Mouse (Mus musculus): ENCODE results near the gene Nav1. TPM values are rescaled to one million over a fixed set of nuclear protein-coding genes. Genes with fewer than 3 reads are reported as not detected.

Gene Nav1
- polyA plus RNA-seq, 1 experiment: 16.3 TPM

DNA sequence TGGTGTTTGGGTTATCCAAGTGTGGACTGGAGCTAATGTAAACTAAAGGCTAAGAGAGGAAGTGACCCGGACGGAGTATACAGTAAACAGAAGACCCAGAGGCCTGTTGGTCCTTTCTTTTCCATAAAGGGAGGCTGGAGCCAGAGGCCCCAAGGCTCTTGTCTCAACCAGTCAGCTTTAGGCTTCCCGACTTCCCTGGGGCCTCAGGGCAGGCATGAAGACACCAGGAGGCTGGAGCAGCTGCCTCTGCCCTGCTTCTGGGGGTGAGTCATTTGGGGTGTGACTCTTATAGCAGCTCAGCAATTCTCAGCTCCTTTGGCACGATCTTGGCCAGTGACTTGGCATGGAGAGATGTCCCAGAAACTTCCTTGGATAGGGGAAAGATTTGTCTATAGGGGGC, 71.8 kb downstream of the Nav1 start:
- Histone ChIP-seq H3K36me3 (ENCODE audit: control insufficient read depth, insufficient read depth, low read length) (no peaks in the 10 kb centered on the region), H3K27me3 (ENCODE audit: control insufficient read depth, insufficient read depth, low read length) (no peaks in the 10 kb centered on the region), H3K27ac (ENCODE audit: insufficient read depth, low read length) (peak overlapping the region; percentile 7; the same call in 1 of the 2 replicates), H3K4me3 (ENCODE audit: extremely low read depth, insufficient read depth, insufficient read length) (no peak overlapping the region), H3K4me1 (ENCODE audit: control insufficient read depth, insufficient read depth, insufficient read length) (no peaks in the 10 kb centered on the region)
- WGBS: 73% methylated on average over 4 of the region's 4 CpGs
- TF ChIP-seq CTCF (IDR thresholded peaks at IDR 0.05; ENCODE audit: extremely low read depth, insufficient read depth, insufficient read length, insufficient replicate concordance) (no peak), POLR2A (IDR thresholded peaks at IDR 0.05; ENCODE audit: low read depth, low read length) (no peak)
- no peak for DNase-seq (ENCODE audit: low read depth in 1 of 2, low spot score in 2 of 2)

DNA sequence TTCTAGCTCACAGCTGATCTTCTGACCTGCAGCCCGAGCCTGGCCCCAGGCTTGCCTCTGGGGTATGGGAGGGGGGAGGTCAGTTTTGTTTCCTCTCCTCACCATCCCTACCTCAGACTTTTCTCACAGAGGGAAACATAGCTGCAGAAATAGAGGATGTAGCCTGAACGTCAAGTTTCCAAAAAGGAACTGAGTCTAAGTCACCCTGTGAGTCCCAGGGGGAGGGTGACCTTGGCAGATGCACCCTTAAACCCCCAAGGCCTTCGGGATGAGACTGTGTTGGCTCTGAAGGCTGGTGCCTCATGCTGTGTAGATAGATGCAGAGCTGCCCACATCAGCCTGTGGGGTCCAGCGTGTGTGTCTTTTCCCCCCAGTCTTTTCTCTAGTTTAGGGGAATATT, 72.3 kb downstream of the Nav1 start:
- no peaks in the 10 kb centered on the region for H3K27me3 ChIP-seq (ENCODE audit: control insufficient read depth, insufficient read depth, low read length)
- TF ChIP-seq CTCF (IDR thresholded peaks at IDR 0.05; ENCODE audit: extremely low read depth, insufficient read depth, insufficient read length, insufficient replicate concordance): no peak
- no peak for TF ChIP-seq POLR2A (IDR thresholded peaks at IDR 0.05; ENCODE audit: low read depth, low read length)
- no peaks in the 10 kb centered on the region for H3K36me3 ChIP-seq (ENCODE audit: control insufficient read depth, insufficient read depth, low read length)
- DNase-seq (ENCODE audit: low read depth in 1 of 2, low spot score in 2 of 2): no peak
- no peaks in the 10 kb centered on the region for H3K4me1 ChIP-seq (ENCODE audit: control insufficient read depth, insufficient read depth, insufficient read length)
- 0 out of 2 replicates have a peak overlapping the region, but pooled peaks have one; percentile 7 for H3K27ac ChIP-seq (ENCODE audit: insufficient read depth, low read length)
- H3K4me3 ChIP-seq (ENCODE audit: extremely low read depth, insufficient read depth, insufficient read length): no peak overlapping the region
- 44% methylated on average over 4 of the region's 4 CpGs for WGBS

DNA sequence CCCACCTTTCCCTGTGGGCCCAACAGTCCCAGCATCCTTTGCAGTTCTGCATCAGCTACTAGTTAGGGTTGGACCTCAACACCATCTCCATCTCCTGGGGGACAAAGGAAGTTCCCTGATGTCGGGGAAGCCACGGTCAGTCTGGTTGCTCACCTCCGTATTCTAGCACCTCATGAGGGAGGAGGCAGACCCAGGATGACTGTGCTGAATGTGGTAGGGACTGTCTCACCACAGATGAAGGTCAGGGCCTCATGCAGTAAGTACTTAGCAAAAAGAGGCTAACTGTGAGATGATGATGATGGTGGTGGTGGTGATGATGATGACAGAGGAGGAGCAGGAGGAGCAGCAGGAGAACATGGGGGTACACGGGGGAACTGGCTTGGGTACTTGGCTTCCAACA, 73.0 kb downstream of the Nav1 start:
- Histone ChIP-seq H3K27ac (ENCODE audit: insufficient read depth, low read length) (no peak overlapping the region), H3K27me3 (ENCODE audit: control insufficient read depth, insufficient read depth, low read length) (no peaks in the 10 kb centered on the region), H3K4me1 (ENCODE audit: control insufficient read depth, insufficient read depth, insufficient read length) (no peaks in the 10 kb centered on the region), H3K36me3 (ENCODE audit: control insufficient read depth, insufficient read depth, low read length) (no peaks in the 10 kb centered on the region), H3K4me3 (ENCODE audit: extremely low read depth, insufficient read depth, insufficient read length) (no peak overlapping the region)
- TF ChIP-seq POLR2A (IDR thresholded peaks at IDR 0.05; ENCODE audit: low read depth, low read length): no peak
- TF ChIP-seq CTCF (IDR thresholded peaks at IDR 0.05; ENCODE audit: extremely low read depth, insufficient read depth, insufficient read length, insufficient replicate concordance): no peak
- 78% methylated on average over 4 of the region's 4 CpGs for WGBS
- DNase-seq (ENCODE audit: low read depth in 1 of 2, low spot score in 2 of 2): no peak

DNA sequence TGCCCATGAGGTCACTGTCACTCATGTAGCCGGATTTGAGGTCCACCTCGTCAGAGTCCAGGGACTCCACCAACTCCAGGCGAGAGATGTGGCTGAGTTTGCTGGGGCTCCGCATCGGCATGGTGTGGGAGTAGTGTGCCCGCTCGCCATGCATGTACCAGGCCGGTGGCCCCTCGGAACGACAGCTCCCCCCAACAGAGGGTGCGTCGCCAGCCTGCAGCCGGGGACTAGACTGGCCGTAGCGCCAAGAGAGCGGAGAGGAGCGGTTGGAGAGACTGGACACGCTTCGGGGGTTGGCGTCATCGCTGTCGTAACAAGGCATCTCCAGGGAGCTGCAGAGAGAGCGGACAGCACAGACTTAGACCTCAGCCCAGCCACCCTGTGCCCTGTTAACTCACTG, 74.7 kb downstream of the Nav1 start:
- Histone ChIP-seq H3K27ac (ENCODE audit: insufficient read depth, low read length) (no peak overlapping the region), H3K27me3 (ENCODE audit: control insufficient read depth, insufficient read depth, low read length) (no peaks in the 10 kb centered on the region), H3K36me3 (ENCODE audit: control insufficient read depth, insufficient read depth, low read length) (no peaks in the 10 kb centered on the region), H3K4me1 (ENCODE audit: control insufficient read depth, insufficient read depth, insufficient read length) (no peaks in the 10 kb centered on the region), H3K4me3 (ENCODE audit: extremely low read depth, insufficient read depth, insufficient read length) (no peak overlapping the region)
- DNase-seq (ENCODE audit: low read depth in 1 of 2, low spot score in 2 of 2): no peak
- TF ChIP-seq POLR2A (IDR thresholded peaks at IDR 0.05; ENCODE audit: low read depth, low read length) (no peak), CTCF (IDR thresholded peaks at IDR 0.05; ENCODE audit: extremely low read depth, insufficient read depth, insufficient read length, insufficient replicate concordance) (no peak)
- WGBS: 97% methylated on average over 23 of the region's 23 CpGs

DNA sequence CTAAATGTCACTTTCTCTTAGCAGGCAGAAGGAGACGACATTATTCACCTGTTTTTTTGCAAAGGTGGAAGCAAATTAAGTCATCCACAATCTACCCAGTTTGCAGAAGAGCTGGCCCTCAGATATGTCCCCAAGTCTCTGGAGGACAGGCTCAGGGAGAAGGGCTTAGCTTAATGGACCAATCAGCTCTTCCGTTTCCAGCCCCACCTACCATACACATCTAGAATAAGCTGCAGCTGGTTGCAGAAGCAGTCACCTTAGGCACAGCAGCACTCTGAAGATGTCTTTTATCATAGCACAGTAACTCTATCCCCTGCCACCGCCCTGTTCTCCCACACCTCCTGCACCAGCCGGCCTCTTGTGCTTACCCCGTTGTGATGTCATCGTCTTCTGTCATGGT, 75.1 kb downstream of the Nav1 start:
- H3K36me3 ChIP-seq (ENCODE audit: control insufficient read depth, insufficient read depth, low read length): no peaks in the 10 kb centered on the region
- H3K4me1 ChIP-seq (ENCODE audit: control insufficient read depth, insufficient read depth, insufficient read length): no peaks in the 10 kb centered on the region
- H3K27ac ChIP-seq (ENCODE audit: insufficient read depth, low read length): no peak overlapping the region
- H3K27me3 ChIP-seq (ENCODE audit: control insufficient read depth, insufficient read depth, low read length): no peaks in the 10 kb centered on the region
- 88% methylated on average over 6 of the region's 6 CpGs for WGBS
- no peak overlapping the region for H3K4me3 ChIP-seq (ENCODE audit: extremely low read depth, insufficient read depth, insufficient read length)
- no peak for DNase-seq (ENCODE audit: low read depth in 1 of 2, low spot score in 2 of 2)
- TF ChIP-seq POLR2A (IDR thresholded peaks at IDR 0.05; ENCODE audit: low read depth, low read length) (no peak), CTCF (IDR thresholded peaks at IDR 0.05; ENCODE audit: extremely low read depth, insufficient read depth, insufficient read length, insufficient replicate concordance) (no peak)

DNA sequence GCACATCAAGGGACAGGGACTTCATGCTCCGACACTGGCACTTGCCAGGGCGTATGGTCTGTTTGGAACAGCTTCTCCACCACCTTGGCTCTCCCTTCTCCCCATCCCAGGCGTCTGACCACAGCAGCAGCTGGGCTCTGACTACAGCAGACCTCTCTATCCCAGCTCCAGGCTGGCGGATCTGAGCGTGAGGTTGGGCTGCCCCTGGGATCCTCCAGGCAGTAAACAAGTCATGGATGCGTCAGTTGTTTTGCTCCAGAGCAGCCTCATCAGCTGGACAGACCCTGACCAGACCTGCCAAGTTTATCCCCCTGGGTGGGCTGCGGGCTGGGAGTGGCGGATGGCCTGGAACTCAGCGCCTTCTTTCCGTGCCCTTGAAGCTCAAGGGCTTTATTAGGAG, 76.0 kb downstream of the Nav1 start:
- Histone ChIP-seq H3K27me3 (ENCODE audit: control insufficient read depth, insufficient read depth, low read length) (no peaks in the 10 kb centered on the region), H3K4me3 (ENCODE audit: extremely low read depth, insufficient read depth, insufficient read length) (no peak overlapping the region), H3K4me1 (ENCODE audit: control insufficient read depth, insufficient read depth, insufficient read length) (no peaks in the 10 kb centered on the region), H3K27ac (ENCODE audit: insufficient read depth, low read length) (no peak overlapping the region), H3K36me3 (ENCODE audit: control insufficient read depth, insufficient read depth, low read length) (no peaks in the 10 kb centered on the region)
- TF ChIP-seq CTCF (IDR thresholded peaks at IDR 0.05; ENCODE audit: extremely low read depth, insufficient read depth, insufficient read length, insufficient replicate concordance): no peak
- TF ChIP-seq POLR2A (IDR thresholded peaks at IDR 0.05; ENCODE audit: low read depth, low read length): no peak
- no peak for DNase-seq (ENCODE audit: low read depth in 1 of 2, low spot score in 2 of 2)
- 88% methylated on average over 10 of the region's 10 CpGs for WGBS

DNA sequence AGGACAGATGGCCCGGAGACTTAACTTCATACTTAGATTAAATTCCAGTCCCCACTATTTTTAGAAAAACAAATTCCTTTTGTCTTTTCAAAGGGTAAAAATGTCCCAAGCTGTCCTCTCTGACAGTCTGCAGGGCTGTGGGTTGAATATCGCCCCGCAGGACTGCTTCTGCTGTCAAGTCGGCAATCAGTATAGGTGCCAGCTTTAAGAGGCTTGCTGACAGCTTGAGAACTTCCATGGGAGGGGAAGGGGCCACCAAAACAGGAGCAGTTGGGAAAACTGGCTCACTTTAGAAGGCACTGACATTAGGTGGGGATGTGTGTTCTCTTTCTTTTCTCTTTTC, 82.6 kb downstream of the Nav1 start:
- 85% methylated on average over 4 of the region's 4 CpGs for WGBS
- TF ChIP-seq POLR2A (IDR thresholded peaks at IDR 0.05; ENCODE audit: low read depth, low read length): no peak
- no peak for TF ChIP-seq CTCF (IDR thresholded peaks at IDR 0.05; ENCODE audit: extremely low read depth, insufficient read depth, insufficient read length, insufficient replicate concordance)
- Histone ChIP-seq H3K4me3 (ENCODE audit: extremely low read depth, insufficient read depth, insufficient read length) (no peak overlapping the region), H3K36me3 (ENCODE audit: control insufficient read depth, insufficient read depth, low read length) (no peaks in the 10 kb centered on the region), H3K27ac (ENCODE audit: insufficient read depth, low read length) (no peak overlapping the region), H3K4me1 (ENCODE audit: control insufficient read depth, insufficient read depth, insufficient read length) (no peaks in the 10 kb centered on the region), H3K27me3 (ENCODE audit: control insufficient read depth, insufficient read depth, low read length) (no peaks in the 10 kb centered on the region)
- DNase-seq (ENCODE audit: low read depth in 1 of 2, low spot score in 2 of 2): no peak
